Mouse (Mus musculus) neural tube, embryonic 11.5 days (tissue): Measurements from ENCODE around the gene Kank3. TPM values are rescaled to one million over a fixed set of nuclear protein-coding genes. Genes with fewer than 3 reads are reported as not detected.
"Not testable (repeated sequence)": the region's sequence is repeated elsewhere in the genome, so short reads cannot be mapped to it uniquely, and the experiment has no call there.

Experiments
- ATAC-seq: fragments of 200-750 bp; cut with Nextera tagmentation; 2 replicates; pipeline ENCODE4 v1.8.0; 2017; ENCODE audit warnings: moderate number of reproducible peaks, mild to moderate bottlenecking, moderate TSS enrichment, moderate library complexity; ENCODE audit not compliant: insufficient read depth, low FRiP score, low TSS enrichment
- DNase-seq: peaks from one replicate; pipeline ENCODE4 v3.0.0-alpha.2; 2015; ENCODE audit warnings: low spot score
- H3K27ac ChIP-seq: fragments of 300-500 bp; sonication (generic); 2 replicates; pipeline ENCODE4 v1.5.1; 2014; ENCODE audit warnings: low read depth, mild to moderate bottlenecking, low read length
- H3K27me3 ChIP-seq: fragments of 300-500 bp; sonication (generic); 2 replicates; pipeline ENCODE4 v1.6.1; 2014; ENCODE audit warnings: mild to moderate bottlenecking, low read length, mixed read lengths; ENCODE audit not compliant: control insufficient read depth, insufficient read depth
- H3K36me3 ChIP-seq: fragments of 300-500 bp; sonication (generic); 2 replicates; pipeline ENCODE4 v1.6.1; 2014; ENCODE audit warnings: mild to moderate bottlenecking, low read length, moderate library complexity, mixed read lengths; ENCODE audit not compliant: control insufficient read depth, insufficient read depth
- H3K4me1 ChIP-seq: fragments of 300-500 bp; sonication (generic); 2 replicates; pipeline ENCODE4 v1.6.1; 2014; ENCODE audit warnings: low read length, mixed read lengths; ENCODE audit not compliant: control insufficient read depth, insufficient read depth
- H3K4me2 ChIP-seq: fragments of 300-500 bp; sonication (generic); 2 replicates; pipeline ENCODE4 v1.6.1; 2014; ENCODE audit warnings: low read depth, mild to moderate bottlenecking, moderate library complexity
- H3K4me3 ChIP-seq: fragments of 300-500 bp; sonication (generic); 2 replicates; pipeline ENCODE4 v1.5.1; 2014; ENCODE audit warnings: low read depth, low read length
- H3K9ac ChIP-seq: fragments of 300-500 bp; sonication (generic); 2 replicates; pipeline ENCODE4 v1.6.1; 2014; ENCODE audit warnings: mild to moderate bottlenecking, low read length
- H3K9me3 ChIP-seq: fragments of 300-500 bp; sonication (generic); 2 replicates; pipeline ENCODE4 v1.6.1; 2016; ENCODE audit warnings: low read length; ENCODE audit not compliant: control insufficient read depth
- WGBS: fragments of 180-500 bp; shearing (Covaris S2); extraction: QIAGEN DNeasy Blood & Tissue Kit; methylation state at CpG from one replicate; pipeline ENCODE4 v1.1.7; 2014; 5-methylcytosine and 5-hydroxymethylcytosine counted together
- polyA plus RNA-seq: library from polyadenylated mRNA; unstranded; fragments of >200 nt; fragmentation: Nextera tagmentation; extraction: Ambion mirVana; gene quantifications from 2 replicates; pipeline ENCODE4 v1.2.1, GENCODE M21; 2014

The Kank3 gene
- polyA plus RNA-seq, 1 experiment from 2014 or later, result 23.5 TPM

GRCm38 (mm10) chr17:33824997-33825330 lies 14.6 kb downstream of the Kank3 start:
- Histone ChIP-seq H3K9ac (peak overlapping the region; percentile 75), H3K4me1 (peaks cover 10% of the 10 kb centered on the region; the same call in 1 of the 2 replicates), H3K36me3 (peaks cover 10% of the 10 kb centered on the region), H3K4me2 (peak overlapping the region; percentile 61), H3K4me3 (peak overlapping the region; percentile 78)
- DNase-seq, H3K27ac ChIP-seq, H3K9me3 ChIP-seq, H3K27me3 ChIP-seq, ATAC-seq: not testable (repeated sequence)
- 10% methylated on average over 6 of the region's 6 CpGs for WGBS

GRCm38 (mm10) chr17:33825462-33825861 lies 15.1 kb downstream of the Kank3 start:
- Histone ChIP-seq H3K4me3 (peak overlapping the region; percentile 78), H3K36me3 (peaks cover 13% of the 10 kb centered on the region), H3K9me3 (no peaks in the 10 kb centered on the region), H3K4me1 (peaks cover 10% of the 10 kb centered on the region; the same call in 1 of the 2 replicates), H3K27me3 (no peaks in the 10 kb centered on the region), H3K27ac (no peak overlapping the region), H3K4me2 (peak overlapping the region; percentile 61), H3K9ac (no peak overlapping the region; the same call in 1 of the 2 replicates)
- ATAC-seq, result no peak
- 87% methylated on average over 8 of the region's 8 CpGs for WGBS
- no peak for DNase-seq

- Histone ChIP-seq H3K4me3 (no peak overlapping the region), H3K9ac (no peak overlapping the region), H3K36me3 (peaks cover 10% of the 10 kb centered on the region), H3K4me2 (no peak overlapping the region), H3K27me3 (no peaks in the 10 kb centered on the region), H3K9me3 (no peaks in the 10 kb centered on the region), H3K4me1 (peaks cover 10% of the 10 kb centered on the region; the same call in 1 of the 2 replicates), H3K27ac (no peak overlapping the region)
- ATAC-seq, result peak; percentile 31; the same call in 1 of the 2 replicates
- 2% methylated on average over 3 of the region's 3 CpGs for WGBS
- peak; percentile 68 for DNase-seq
Observed at GRCm38 (mm10) chr17:33826850-33827249, 16.5 kb downstream of the Kank3 start.

GRCm38 (mm10) chr17:33828892-33829291 lies 18.6 kb downstream of the Kank3 start:
- ATAC-seq, result no peak
- H3K4me3 ChIP-seq, result no peak overlapping the region
- H3K9me3 ChIP-seq, result no peaks in the 10 kb centered on the region
- WGBS, result 80% methylated on average over 2 of the region's 2 CpGs
- H3K4me2 ChIP-seq, result no peak overlapping the region
- peaks cover 13% of the 10 kb centered on the region for H3K36me3 ChIP-seq
- no peak overlapping the region for H3K27ac ChIP-seq
- DNase-seq, result no peak
- peaks cover 3% of the 10 kb centered on the region; the same call in 1 of the 2 replicates for H3K4me1 ChIP-seq
- no peaks in the 10 kb centered on the region for H3K27me3 ChIP-seq
- no peak overlapping the region for H3K9ac ChIP-seq

- H3K36me3 ChIP-seq, result peaks cover 13% of the 10 kb centered on the region
- ATAC-seq, result no peak
Observed at GRCm38 (mm10) chr17:33829561-33829960, 19.2 kb downstream of the Kank3 start.

GRCm38 (mm10) chr17:33842966-33843795 lies 32.9 kb downstream of the Kank3 start, which contains the start of gene Cd320:
Cd320 (plus strand) TSS chr17:33843091.
- peak; percentile 91 for DNase-seq
- peaks cover 6% of the 10 kb centered on the region for H3K4me1 ChIP-seq
- H3K4me2 ChIP-seq, result peak within 1 kb of the TSS; percentile 86
- H3K27me3 ChIP-seq, result no peaks in the 10 kb centered on the region
- H3K4me3 ChIP-seq, result peak within 1 kb of the TSS; percentile 89
- H3K9me3 ChIP-seq, result no peaks in the 10 kb centered on the region
- ATAC-seq, result peak; percentile 90
- peak within 1 kb of the TSS; percentile 27; the same call in 1 of the 2 replicates for H3K27ac ChIP-seq
- peaks cover 3% of the 10 kb centered on the region; the same call in 1 of the 2 replicates for H3K36me3 ChIP-seq
- H3K9ac ChIP-seq, result peak within 1 kb of the TSS; percentile 72
- WGBS, result under 1% methylated on average over 45 of the region's 45 CpGs

More at GRCm38 (mm10) chr17:33829561-33829960, 19.2 kb downstream of the Kank3 start:
- H3K27me3 ChIP-seq, result no peaks in the 10 kb centered on the region
- no peak overlapping the region for H3K27ac ChIP-seq
- 93% methylated on average over 10 of the region's 10 CpGs for WGBS
- DNase-seq, result no peak
- no peaks in the 10 kb centered on the region for H3K9me3 ChIP-seq
- no peak overlapping the region for H3K9ac ChIP-seq
- H3K4me1 ChIP-seq, result peaks cover 3% of the 10 kb centered on the region; the same call in 1 of the 2 replicates
- H3K4me3 ChIP-seq, result no peak overlapping the region
- H3K4me2 ChIP-seq, result no peak overlapping the region

- H3K4me3 ChIP-seq, result peak overlapping the region; percentile 89; the same call in 1 of the 2 replicates
- no peaks in the 10 kb centered on the region for H3K9me3 ChIP-seq
- H3K36me3 ChIP-seq, result no peaks in the 10 kb centered on the region; the same call in 1 of the 2 replicates
- H3K9ac ChIP-seq, result no peak overlapping the region
- H3K27ac ChIP-seq, result no peak overlapping the region
- H3K4me2 ChIP-seq, result peak overlapping the region; percentile 86
- 50% methylated on average over 1 of the region's 1 CpGs for WGBS
- ATAC-seq (no peak), DNase-seq (no peak)
- H3K4me1 ChIP-seq, result peaks cover 6% of the 10 kb centered on the region
- H3K27me3 ChIP-seq, result no peaks in the 10 kb centered on the region
Observed at GRCm38 (mm10) chr17:33844196-33844595, 33.9 kb downstream of the Kank3 start.

- no peaks in the 10 kb centered on the region for H3K9me3 ChIP-seq
- no peaks in the 10 kb centered on the region for H3K36me3 ChIP-seq
- H3K4me1 ChIP-seq, result peaks cover 6% of the 10 kb centered on the region
- ATAC-seq, result no peak
- H3K27me3 ChIP-seq, result no peaks in the 10 kb centered on the region
- H3K4me3 ChIP-seq, result no peak overlapping the region
- no peak overlapping the region for H3K4me2 ChIP-seq
- no peak for DNase-seq
- H3K27ac ChIP-seq, result no peak overlapping the region
- H3K9ac ChIP-seq, result no peak overlapping the region
- 72% methylated on average over 8 of the region's 8 CpGs for WGBS
Observed at GRCm38 (mm10) chr17:33848139-33848538, 37.8 kb downstream of the Kank3 start.
